Mouse (Mus musculus): ENCODE measurements around the gene Hddc3. TPM values are rescaled to one million over a fixed set of nuclear protein-coding genes. Genes with fewer than 3 reads are reported as not detected.

Hddc3 gene
- total RNA-seq, 2 experiments from 2014 or later, result 34.3 to 37.2 TPM

DNA sequence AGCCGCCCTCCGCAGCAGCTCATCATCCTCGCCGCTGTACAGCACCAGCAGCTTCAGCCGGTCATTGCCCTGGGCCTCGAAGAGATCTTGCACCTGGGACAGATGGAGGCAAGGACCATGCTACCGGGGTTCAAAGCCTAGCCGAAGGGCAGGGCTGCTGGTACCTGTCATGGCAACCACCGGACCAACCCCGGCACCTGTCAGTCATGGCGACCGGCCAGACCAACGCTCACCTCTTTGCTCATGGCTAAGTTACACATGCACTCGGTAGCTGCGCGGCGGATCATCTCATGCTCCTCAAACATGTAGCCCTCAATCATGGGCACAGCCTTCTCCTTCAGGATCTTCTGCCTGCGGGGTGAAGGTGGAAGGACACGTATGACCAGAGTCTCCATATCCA is 16.8 kb upstream of the Hddc3 start:
- DNase-seq, result no peak
- intact Hi-C loops (cut with DNase I; ENCODE audit: low total_unique reads), result no loop called here

DNA sequence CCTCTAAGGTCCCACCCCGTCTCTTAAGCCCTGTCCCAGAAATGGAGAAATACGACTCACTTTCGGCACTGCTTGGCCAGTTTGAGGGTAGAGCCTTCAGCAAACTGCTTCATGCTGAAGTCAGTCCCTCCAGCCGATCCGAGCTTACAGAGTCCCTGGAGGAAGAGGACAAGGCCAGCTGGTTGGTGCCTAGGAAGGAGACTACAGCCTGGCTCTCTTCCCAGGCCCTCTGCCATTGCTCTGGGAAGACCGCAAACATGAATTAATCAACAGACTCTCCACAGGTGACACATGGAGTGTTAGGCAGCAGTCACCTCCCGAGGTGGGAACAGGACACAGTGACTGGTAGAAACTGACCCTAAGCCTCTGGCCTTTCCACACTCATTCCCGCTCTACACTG is 12.6 kb upstream of the Hddc3 start:
- no peak for DNase-seq
- intact Hi-C loops (cut with DNase I; ENCODE audit: low total_unique reads), result no loop called here

DNA sequence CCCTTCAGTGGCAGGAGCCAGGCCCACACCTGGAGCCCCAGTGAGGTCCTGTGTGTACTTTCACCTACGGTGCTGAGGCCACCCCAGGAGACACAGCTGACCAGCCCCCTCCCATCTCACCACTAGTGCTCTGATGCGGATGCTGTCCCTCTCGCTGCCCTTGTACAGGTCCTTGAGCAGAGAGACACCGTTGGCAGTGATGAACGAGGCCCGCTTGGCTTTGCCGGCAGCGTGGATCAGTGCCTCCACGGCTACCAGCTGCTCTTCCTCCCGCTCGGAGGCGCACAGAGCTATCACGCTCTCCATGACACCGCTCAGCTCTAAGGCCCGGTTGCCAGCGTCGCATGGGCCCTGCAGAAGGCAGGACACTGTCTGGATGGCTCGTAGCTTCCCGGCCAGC is 11.5 kb upstream of the Hddc3 start:
- no peak for DNase-seq
- intact Hi-C loops (cut with DNase I; ENCODE audit: low total_unique reads), result no loop called here

DNA sequence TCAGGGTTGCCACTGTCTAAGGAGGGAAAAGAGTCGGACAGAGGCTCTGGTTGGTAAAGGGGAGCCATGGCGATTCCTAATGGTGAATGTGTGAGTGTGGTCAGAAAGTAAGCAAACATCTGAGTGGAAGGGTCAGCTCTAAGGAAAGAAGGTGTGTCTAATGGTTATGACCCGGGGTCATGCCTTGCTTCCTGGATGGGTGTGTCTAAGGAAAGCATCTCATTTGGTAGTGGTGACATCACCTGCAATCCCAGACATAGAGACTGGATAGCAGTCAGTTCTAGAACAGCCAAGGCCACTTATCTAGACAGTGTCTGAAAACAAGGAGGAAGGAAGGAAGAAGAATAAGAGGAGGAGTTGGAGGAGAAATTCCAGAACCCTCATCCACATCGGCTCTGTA is 8.1 kb upstream of the Hddc3 start:
- DNase-seq, result no peak
- intact Hi-C loops (cut with DNase I; ENCODE audit: low total_unique reads), result no loop called here

DNA sequence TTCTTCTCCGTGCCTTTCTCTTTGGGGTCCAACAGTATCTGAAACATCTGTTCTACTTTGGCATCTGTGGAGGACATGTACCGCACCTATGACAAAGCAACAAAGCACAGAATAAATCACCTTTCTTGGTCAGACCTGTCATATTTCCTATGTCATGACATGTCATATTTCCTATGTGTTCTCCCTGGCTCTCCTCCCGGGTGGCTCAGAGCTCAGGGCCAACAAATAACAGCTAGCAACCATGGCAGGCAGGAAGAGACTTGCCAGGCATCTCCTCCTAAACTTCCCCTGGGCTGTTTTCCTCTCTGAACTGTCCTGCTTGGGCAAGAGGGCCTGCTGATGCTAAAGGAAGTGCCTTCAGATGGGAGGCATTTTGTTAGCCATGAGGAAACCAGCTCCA is 6.0 kb upstream of the Hddc3 start:
- DNase-seq, result no peak
- intact Hi-C loops (cut with DNase I; ENCODE audit: low total_unique reads), result no loop called here

DNA sequence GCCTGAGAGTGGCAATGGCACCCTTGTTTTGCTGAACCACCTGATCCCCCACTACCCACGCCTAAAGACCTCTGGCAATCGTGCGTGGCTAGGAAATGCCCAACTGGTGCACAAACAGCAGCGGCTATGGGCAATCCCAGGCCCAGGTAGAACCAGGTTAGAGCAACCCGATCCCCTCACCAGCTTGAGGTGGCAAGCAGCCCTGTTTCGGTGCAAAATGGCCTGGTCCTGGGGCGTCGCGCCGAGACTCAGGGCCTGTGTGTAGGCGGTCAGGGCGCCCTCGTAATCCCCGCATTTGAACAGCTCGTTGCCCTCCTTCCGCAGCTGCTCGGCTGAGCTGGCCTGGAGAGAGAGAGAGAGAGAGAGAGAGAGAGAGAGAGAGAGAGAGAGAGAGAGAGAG is 3.5 kb upstream of the Hddc3 start:
- intact Hi-C loops (cut with DNase I; ENCODE audit: low total_unique reads), result no loop called here
- no peak for DNase-seq

DNA sequence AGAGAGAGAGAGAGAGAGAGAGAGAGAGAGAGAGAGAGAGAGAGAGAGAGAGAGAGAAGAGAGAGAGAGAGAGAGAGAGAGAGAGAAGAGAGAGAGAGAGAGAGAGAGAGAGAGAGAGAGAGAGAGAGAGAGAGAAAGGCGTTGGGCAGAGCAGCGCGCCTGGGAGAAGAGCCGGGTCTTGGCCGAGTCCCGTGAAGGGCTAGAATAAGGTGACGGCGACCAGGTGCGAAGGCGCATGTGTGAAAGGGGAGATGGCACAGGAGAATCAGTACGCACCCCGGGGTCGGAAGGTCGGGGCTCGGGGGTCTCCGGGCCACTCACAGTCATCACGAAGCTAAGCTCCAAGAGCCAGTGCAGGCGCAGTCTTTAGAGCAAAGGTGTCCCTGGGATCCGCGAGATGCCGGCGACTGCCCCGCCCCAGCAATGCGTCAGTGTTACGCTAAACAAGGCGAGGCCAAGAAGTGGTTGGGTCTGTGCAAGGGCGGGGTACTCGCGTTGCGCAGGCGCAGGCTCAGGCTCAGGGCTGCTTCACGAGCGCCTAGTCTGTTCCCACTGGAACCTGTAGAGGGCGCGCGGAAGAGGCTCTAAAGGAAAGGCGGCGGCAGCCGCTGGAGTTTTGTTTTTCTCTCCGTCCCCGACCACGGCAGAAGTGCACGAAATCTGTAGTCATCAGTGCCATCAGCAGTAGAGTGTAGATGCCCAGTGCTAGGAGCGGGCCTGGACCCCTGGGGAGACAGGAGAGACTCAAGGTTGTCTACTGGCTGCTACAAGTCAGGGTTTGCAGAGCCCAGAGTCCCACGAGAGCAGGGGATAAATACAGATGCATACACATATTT is 2.9 kb upstream of the Hddc3 start:
- intact Hi-C loops (cut with DNase I; ENCODE audit: low total_unique reads), result loop anchor here (2.0 kb wide), 1 partner anchor 31 kb away; the partner anchor contains the start of gene Man2a2
- DNase-seq, result peak; percentile 98

DNA sequence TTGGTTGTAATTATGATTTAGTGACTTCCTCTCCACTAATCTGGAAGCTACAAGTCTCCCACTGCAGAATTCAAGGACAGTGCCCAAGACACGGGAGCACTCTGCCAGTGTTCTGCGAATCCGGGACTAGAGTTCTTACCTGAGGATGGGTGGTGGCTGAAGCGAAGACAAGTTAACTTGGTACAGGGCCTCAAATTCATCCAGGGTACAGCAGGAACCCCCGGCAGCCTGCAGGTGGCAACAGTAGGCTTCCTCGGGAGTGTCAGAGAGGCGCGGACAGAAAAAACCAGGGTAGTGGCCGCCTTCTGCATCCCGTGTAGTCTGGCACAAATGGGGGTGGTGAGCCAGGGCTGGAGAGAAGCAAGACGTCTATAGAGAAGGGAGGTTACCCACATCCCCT is 2.1 kb upstream of the Hddc3 start, which contains the start of gene Unc45a:
Gene Unc45a (minus strand): TSS at position 213 of the 400 bp plus-strand sequence.
- DNase-seq, result peak; percentile 69
- intact Hi-C loops (cut with DNase I; ENCODE audit: low total_unique reads), result loop anchor here (2.0 kb wide), 1 partner anchor 30 kb away; the partner anchor contains the start of gene Man2a2

DNA sequence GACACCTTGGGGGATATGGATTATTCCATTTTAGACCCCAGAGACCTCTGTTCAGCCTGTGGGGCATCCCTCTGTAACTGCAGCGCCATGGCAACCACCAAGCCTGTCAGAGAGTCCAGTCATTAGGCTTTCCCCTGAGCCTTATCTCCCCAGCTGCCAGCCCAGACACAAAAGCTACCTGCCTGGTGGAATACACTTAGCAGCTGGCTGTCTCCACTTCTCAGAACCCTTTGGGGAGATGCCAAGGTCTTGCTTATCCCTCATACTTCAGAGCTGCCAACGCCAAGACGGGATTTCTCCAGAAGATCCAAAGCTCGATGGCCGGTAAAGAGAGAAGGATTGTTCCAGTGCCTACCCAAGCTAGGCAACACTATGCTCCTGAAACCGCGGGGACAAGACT is 1.1 kb upstream of the Hddc3 start:
- intact Hi-C loops (cut with DNase I; ENCODE audit: low total_unique reads), result loop anchor here (2.0 kb wide), 1 partner anchor 29 kb away; the partner anchor contains the start of gene Man2a2
- DNase-seq, result no peak

DNA sequence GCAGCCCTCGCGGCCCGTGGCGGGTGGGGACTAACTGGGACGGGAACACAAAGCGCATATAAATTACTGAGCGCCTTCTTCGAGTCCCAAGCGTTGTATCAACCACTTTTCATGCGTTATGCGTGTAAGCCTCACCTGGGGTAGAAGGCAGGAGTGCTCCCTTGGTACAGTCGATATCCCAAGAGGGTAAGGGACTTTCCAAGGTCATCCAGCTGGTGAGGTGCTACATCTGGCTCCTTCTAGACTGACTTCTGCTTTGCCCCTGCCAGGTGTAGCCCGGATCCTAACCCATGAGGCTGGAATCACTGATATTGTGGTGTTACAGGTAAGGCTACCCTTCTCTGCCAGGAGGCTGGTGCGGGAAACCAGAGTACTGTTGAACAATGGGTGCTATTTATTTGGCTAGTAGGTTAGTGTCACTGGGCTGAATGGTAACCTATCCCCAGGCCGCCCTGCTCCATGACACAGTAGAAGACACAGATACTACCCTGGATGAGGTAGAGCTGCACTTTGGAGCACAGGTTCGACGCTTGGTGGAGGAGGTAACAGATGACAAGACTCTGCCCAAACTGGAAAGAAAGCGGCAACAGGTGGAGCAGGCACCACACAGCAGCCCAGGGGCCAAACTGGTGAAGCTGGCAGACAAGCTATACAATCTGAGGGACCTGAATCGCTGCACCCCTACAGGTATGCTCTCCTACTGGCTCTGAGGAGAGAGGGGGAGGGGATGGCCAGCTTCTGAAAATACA is 540 bp downstream of the Hddc3 start:
- DNase-seq, result no peak
- intact Hi-C loops (cut with DNase I; ENCODE audit: low total_unique reads), result no loop called here

DNA sequence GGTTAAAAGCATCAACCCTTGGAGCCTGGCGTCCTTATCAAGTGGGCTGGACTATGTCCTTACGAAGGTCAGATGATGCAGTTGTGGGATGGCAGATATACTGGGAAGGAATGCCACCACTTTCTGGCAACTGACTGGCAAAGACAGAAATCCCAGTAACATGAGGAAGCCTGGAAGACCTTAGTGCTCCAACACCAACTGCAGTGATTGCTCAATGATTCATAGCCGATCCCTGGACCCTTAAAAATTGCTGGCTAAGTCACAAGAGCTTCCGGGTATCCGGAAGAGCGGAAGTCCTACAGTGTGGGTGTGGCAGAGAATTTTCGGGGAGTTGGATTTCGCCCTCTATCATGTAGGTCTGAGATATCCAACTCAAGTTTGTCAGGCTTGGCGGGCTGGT is 3.3 kb downstream of the Hddc3 start:
- intact Hi-C loops (cut with DNase I; ENCODE audit: low total_unique reads), result no loop called here
- no peak for DNase-seq

DNA sequence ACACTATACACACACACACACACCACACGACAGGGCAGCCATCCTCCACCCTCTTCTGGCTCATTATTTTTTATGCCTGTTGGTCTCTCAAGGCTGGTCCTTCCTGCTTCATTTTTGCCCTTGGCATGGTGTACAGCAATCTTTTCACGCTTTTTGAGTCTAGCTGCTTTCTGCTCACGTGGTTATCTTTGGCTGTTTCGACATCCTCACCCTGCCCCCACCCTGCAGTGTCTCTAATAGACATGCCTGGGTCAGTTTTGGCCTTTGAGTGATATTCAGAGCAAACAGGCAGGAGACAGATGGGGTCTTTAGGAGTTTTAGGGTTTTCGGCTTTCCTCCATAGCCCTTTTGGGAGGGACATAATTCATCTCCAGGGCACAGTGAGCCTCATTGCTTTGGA is 3.9 kb downstream of the Hddc3 start:
- intact Hi-C loops (cut with DNase I; ENCODE audit: low total_unique reads), result no loop called here
- DNase-seq, result no peak

DNA sequence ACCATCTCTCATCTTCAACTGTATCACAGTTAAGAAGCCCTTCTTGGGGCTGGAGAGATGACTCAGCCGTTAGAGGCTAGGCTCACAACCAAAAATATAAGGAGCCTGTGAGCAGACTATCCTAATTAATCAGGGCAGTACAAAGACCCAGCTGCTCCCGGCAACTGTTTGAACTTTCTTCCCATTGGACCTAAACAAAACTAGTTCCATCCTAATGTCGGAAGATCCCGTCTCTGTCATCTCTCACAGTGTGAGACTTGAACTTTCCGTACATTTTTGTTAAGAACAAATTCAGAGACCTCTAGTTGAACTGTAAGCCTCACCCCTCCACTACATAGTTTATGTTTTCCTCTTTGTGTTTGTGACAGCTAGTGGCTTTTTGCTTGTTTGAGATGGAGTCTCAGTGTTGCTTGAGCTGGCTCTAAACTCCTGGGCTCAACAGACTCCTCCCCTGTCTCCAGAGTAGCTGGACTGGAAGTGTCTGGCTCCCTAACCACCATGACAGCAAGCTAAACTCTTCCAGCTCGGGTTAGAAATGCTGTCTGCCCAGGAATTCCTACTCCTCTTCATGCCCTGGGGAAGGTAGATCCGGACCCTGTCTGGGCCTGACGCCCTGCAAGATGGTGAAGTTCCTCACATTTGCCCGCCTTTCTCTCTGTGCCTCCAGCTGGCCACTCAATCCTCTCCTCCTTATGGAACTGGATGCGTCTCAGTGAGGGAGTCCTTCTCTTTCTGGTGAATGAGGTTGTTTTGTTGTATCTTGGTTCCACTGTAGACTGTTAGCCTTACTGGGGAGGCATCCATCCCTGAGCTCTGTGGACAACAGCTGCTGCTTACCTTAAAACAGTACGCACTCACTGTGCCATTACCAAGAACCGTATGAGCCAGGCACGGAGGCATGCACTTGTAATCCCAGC is 5.0 kb downstream of the Hddc3 start:
- no peak for DNase-seq
- intact Hi-C loops (cut with DNase I; ENCODE audit: low total_unique reads), result no loop called here

DNA sequence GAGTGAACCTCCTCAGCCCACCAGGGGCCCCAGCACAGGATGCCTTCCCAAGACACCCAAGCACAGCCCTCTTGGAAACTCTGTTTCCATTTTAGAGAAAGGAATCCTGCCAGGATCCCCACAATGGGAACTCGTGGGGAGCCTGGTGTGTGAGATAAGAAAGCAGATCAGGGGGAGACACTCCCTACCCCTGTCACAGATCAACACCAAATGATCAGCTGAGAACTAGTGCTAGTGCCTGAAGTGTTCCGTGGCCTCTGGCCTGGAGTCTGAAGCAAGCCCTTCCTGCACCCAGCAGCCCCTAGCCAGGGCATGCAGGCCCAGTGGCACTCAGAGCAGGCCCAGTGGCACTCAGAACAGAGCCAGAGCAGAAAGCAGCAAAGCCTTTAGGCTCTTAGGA is 7.9 kb downstream of the Hddc3 start:
- intact Hi-C loops (cut with DNase I; ENCODE audit: low total_unique reads), result no loop called here
- no peak for DNase-seq

DNA sequence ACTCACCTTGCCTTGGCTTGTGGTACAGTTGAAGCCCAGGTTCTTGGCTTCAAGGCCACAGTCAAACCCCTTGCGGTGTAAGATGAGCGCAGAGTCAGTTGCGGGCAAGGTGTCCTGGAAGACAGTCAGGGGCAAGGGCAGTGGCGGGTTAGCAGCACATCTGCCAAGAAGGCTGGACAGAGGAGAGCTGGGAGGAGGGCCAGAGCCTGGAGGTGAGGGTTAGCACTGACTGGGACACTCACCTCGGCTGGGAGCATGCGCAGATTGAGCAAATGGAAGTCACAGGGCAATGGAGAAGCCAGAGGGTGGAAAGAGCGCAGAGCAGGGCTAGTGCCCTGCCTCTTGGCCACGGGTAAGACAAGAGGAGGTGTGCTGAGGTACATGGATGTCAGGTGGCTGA is 10.0 kb downstream of the Hddc3 start:
- peak; percentile 57 for DNase-seq
- intact Hi-C loops (cut with DNase I; ENCODE audit: low total_unique reads), result no loop called here

DNA sequence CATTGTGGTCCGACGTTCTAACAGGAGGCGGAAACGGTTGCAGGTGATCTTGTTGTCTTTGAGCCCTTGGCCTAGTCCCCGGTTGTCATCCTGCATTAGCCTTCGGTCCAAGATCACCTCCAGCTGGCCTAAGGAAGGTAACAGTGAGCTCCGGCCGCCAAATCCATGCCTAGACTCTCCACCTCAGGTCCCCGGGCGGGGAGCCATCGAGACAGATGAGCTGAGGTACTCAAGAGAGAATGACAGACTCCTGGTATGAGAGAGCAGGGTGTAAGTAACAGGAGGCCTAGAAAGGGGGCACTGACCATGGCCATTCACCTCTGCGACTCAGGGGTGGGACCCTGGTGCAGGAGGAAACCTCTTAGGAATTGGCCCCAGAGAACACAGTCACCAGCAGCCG is 13.4 kb downstream of the Hddc3 start:
- intact Hi-C loops (cut with DNase I; ENCODE audit: low total_unique reads), result no loop called here
- no peak for DNase-seq

DNA sequence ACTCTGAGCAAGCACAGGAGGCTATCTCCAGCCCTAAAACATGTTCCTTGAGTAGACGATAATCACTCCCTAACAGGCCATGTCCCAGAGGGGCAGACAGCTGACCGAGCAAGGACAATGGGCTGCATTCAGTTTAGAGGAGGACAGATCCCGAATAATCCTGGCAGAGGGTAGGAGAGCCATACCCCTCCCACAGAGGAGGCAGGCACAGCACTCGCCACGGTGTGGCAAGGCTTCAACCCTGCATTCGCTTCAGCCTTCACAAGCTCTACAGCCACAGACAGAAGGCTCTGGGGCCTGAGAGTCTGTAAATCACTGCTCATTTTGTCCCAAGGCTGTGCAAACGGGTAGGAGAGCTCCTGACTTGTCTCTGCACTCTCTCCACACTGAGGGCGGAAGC is 14.3 kb downstream of the Hddc3 start:
- no peak for DNase-seq
- intact Hi-C loops (cut with DNase I; ENCODE audit: low total_unique reads), result no loop called here

DNA sequence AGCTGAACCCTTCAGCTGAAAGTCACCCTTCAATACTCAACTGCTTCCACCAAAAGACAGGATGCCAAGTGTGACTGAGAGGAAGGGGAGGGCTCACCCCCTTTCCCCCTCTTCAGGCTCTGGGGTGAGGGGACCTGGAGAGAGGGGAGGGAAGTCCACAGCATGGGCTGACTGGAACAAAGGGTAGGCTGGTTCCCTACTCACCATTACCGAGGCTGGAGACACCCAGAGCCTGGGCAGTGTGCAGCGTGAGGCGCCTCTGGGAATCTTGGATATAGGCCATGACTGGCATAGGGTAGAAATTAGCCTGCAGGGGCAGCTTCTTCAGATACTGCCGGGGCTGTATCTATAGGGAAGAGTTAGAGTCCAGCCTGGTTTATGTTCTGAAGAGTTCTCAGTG is 15.1 kb downstream of the Hddc3 start:
- intact Hi-C loops (cut with DNase I; ENCODE audit: low total_unique reads), result no loop called here
- DNase-seq, result no peak

DNA sequence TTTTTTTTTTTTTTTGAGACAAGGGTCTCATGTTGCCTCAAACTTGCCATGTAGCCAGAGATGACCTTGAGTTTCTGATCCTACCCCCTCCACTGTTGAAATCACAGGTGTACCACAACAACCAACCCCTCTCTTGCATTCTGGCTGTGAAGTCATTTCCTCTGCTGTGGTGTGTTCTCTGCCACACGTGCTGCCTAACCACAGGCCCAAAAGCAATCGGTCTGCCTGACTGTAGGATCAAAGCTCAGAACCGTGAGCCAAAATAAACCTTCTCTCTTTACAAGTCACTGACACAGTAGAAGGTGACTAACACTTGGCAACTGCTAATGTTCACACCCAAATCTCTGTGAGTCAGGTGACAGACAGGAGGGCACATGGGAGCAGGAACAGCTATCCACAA is 17.5 kb downstream of the Hddc3 start:
- no peak for DNase-seq
- intact Hi-C loops (cut with DNase I; ENCODE audit: low total_unique reads), result no loop called here

DNA sequence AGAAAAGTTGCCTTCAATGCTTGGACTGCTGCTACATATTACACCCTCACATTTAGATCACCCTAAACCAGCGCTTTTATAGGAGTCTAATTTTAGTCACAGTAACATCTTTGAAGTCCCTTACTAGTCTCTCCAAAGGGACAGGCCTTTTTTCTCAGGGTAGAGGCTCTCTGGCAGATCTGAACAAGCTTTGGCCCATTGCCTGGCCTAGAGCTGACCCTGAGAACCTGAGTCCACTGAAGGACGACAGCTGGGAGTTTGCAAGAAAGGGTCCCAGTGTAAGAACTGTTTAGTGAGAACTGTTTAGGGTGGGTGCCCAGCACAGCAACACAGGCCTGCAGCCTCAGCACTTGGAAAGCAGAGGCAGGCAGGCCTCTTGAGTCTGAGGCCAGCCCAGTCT is 22.9 kb downstream of the Hddc3 start:
- intact Hi-C loops (cut with DNase I; ENCODE audit: low total_unique reads), result no loop called here
- DNase-seq, result peak; percentile 50

Measured in gastrocnemius, postnatal 14 days (tissue).